Mouse (Mus musculus): ENCODE measurements around the gene Mpp6. TPM values are rescaled to one million over a fixed set of nuclear protein-coding genes. Genes with fewer than 3 reads are reported as not detected.

Mpp6 gene
- polyA plus RNA-seq (2014; fragmentation: Nextera tagmentation; extraction: Ambion mirVana), result 75.6 and 82.8 TPM in 2 replicates

GRCm38 (mm10) chr6:50109757-50110378, at the start of gene Mpp6:
Gene Mpp6, plus strand, starts transcription at chr6:50110241.
- H3K9ac ChIP-seq (ENCODE audit: low read length), result peak within 1 kb of the TSS; percentile 89
- H3K27me3 ChIP-seq (ENCODE audit: control insufficient read depth, insufficient read depth, low read length), result no peaks in the 10 kb centered on the region
- H3K4me3 ChIP-seq (ENCODE audit: low read depth, low read length), result peak within 1 kb of the TSS; percentile 67
- H3K27ac ChIP-seq (replicated peaks; ENCODE audit: low read depth, low read length), result peak within 1 kb of the TSS; percentile 78
- ATAC-seq (ENCODE audit: insufficient number of reproducible peaks, low FRiP score, low TSS enrichment, low read depth) (peak; percentile 95), DNase-seq (ENCODE audit: low spot score) (peak; percentile 96)
- peak within 1 kb of the TSS; percentile 78 for H3K4me2 ChIP-seq (ENCODE audit: low read depth, severe bottlenecking)
- WGBS, result under 1% methylated on average over 55 of the region's 74 CpGs
- H3K9me3 ChIP-seq (ENCODE audit: control insufficient read depth, low read length), result no peaks in the 10 kb centered on the region
- no peaks in the 10 kb centered on the region; the same call in 1 of the 2 replicates for H3K4me1 ChIP-seq (ENCODE audit: control insufficient read depth, insufficient read depth, low read length)
- no peaks in the 10 kb centered on the region for H3K36me3 ChIP-seq (ENCODE audit: control insufficient read depth, insufficient read depth, low read length)

DNA sequence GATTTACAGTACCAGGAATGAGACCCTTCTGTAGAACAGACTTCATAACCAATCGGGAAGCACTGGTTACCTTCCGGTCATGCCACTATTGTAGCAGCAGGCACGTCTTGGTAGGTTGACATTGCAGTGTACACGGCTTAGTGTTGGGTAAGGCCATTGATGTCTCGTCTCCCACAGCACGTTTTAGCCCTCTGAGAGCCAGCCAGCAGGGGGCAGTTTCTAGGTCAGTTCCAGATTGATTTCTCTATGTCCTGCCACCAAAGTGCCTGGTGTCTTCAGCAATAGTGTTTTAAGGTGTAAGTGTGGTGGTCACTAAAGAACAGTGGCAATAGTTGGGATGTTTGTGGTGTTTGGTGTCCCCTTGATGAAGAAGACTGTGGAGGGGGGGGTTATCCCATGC, 43.9 kb upstream of the Mpp6 start:
- Histone ChIP-seq H3K9ac (ENCODE audit: low read length) (no peak overlapping the region), H3K27me3 (ENCODE audit: control insufficient read depth, insufficient read depth, low read length) (no peaks in the 10 kb centered on the region), H3K4me1 (ENCODE audit: control insufficient read depth, insufficient read depth, low read length) (no peaks in the 10 kb centered on the region), H3K4me2 (ENCODE audit: low read depth, severe bottlenecking) (no peak overlapping the region), H3K4me3 (ENCODE audit: low read depth, low read length) (no peak overlapping the region), H3K27ac (replicated peaks; ENCODE audit: low read depth, low read length) (no peak overlapping the region), H3K36me3 (ENCODE audit: control insufficient read depth, insufficient read depth, low read length) (no peaks in the 10 kb centered on the region), H3K9me3 (ENCODE audit: control insufficient read depth, low read length) (no peaks in the 10 kb centered on the region)
- ATAC-seq (ENCODE audit: insufficient number of reproducible peaks, low FRiP score, low TSS enrichment, low read depth) (no peak), DNase-seq (ENCODE audit: low spot score) (no peak)
- WGBS, result 87% methylated on average over 6 of the region's 6 CpGs

DNA sequence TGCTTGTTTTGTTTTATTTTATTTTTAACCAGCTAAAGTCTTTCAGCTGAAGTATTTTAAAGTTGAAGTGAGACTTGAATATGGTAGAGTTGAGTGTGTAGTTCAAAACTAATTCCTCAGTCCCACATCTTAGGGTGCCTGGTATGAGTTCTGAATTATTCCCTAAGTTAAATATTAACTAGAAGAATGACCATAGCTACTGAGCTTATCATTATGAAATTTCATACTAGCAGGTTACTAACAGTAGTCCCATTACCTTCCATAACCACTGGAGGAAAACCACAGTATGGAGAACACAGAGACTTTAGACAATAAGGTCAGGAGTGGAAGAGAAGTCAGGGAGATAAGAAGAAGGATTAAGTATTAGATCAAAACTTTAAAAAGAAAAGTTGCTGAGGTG, 41.6 kb upstream of the Mpp6 start:
- Histone ChIP-seq H3K27me3 (ENCODE audit: control insufficient read depth, insufficient read depth, low read length) (no peaks in the 10 kb centered on the region), H3K9ac (ENCODE audit: low read length) (no peak overlapping the region), H3K9me3 (ENCODE audit: control insufficient read depth, low read length) (no peaks in the 10 kb centered on the region), H3K4me1 (ENCODE audit: control insufficient read depth, insufficient read depth, low read length) (no peaks in the 10 kb centered on the region), H3K4me2 (ENCODE audit: low read depth, severe bottlenecking) (no peak overlapping the region), H3K27ac (replicated peaks; ENCODE audit: low read depth, low read length) (no peak overlapping the region), H3K36me3 (ENCODE audit: control insufficient read depth, insufficient read depth, low read length) (no peaks in the 10 kb centered on the region), H3K4me3 (ENCODE audit: low read depth, low read length) (no peak overlapping the region)
- DNase-seq (ENCODE audit: low spot score) (no peak), ATAC-seq (ENCODE audit: insufficient number of reproducible peaks, low FRiP score, low TSS enrichment, low read depth) (no peak)

DNA sequence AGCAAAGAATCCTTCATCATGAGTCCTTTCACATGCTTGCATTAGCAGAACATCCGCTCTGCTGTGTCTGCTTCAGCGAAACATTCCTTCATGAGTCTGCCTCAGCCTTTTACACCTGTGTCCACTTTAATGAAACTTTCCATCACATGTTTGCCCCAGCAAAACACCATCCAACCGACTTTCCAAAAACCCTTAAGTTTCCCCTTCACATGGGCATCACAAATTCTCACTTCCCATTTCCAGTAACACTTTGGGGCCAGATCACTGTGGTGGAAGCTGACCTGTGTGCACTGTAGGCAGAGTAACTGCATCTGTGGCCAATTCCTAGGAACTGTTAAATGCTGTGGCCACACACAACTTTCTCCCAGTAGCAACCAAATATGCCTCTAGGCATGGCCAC, 34.8 kb upstream of the Mpp6 start:
- no peaks in the 10 kb centered on the region for H3K36me3 ChIP-seq (ENCODE audit: control insufficient read depth, insufficient read depth, low read length)
- H3K4me1 ChIP-seq (ENCODE audit: control insufficient read depth, insufficient read depth, low read length), result no peaks in the 10 kb centered on the region
- no peak for DNase-seq (ENCODE audit: low spot score)
- H3K4me3 ChIP-seq (ENCODE audit: low read depth, low read length), result no peak overlapping the region
- H3K4me2 ChIP-seq (ENCODE audit: low read depth, severe bottlenecking), result no peak overlapping the region
- no peak overlapping the region for H3K27ac ChIP-seq (replicated peaks; ENCODE audit: low read depth, low read length)
- H3K27me3 ChIP-seq (ENCODE audit: control insufficient read depth, insufficient read depth, low read length), result no peaks in the 10 kb centered on the region
- H3K9me3 ChIP-seq (ENCODE audit: control insufficient read depth, low read length), result no peaks in the 10 kb centered on the region
- 84% methylated on average over 3 of the region's 3 CpGs for WGBS
- no peak for ATAC-seq (ENCODE audit: insufficient number of reproducible peaks, low FRiP score, low TSS enrichment, low read depth)
- H3K9ac ChIP-seq (ENCODE audit: low read length), result no peak overlapping the region

- Histone ChIP-seq H3K9ac (ENCODE audit: low read length) (no peak overlapping the region), H3K36me3 (ENCODE audit: control insufficient read depth, insufficient read depth, low read length) (no peaks in the 10 kb centered on the region), H3K27ac (replicated peaks; ENCODE audit: low read depth, low read length) (no peak overlapping the region), H3K4me2 (ENCODE audit: low read depth, severe bottlenecking) (no peak overlapping the region), H3K4me3 (ENCODE audit: low read depth, low read length) (no peak overlapping the region), H3K9me3 (ENCODE audit: control insufficient read depth, low read length) (no peaks in the 10 kb centered on the region), H3K27me3 (ENCODE audit: control insufficient read depth, insufficient read depth, low read length) (no peaks in the 10 kb centered on the region), H3K4me1 (ENCODE audit: control insufficient read depth, insufficient read depth, low read length) (no peaks in the 10 kb centered on the region)
- DNase-seq (ENCODE audit: low spot score) (no peak), ATAC-seq (ENCODE audit: insufficient number of reproducible peaks, low FRiP score, low TSS enrichment, low read depth) (no peak)
- 78% methylated on average over 2 of the region's 2 CpGs for WGBS
Measured at GRCm38 (mm10) chr6:50076473-50076872, 33.6 kb upstream of the Mpp6 start.

GRCm38 (mm10) chr6:50080431-50080830, 29.6 kb upstream of the Mpp6 start:
- H3K27ac ChIP-seq (replicated peaks; ENCODE audit: low read depth, low read length), result no peak overlapping the region
- ATAC-seq (ENCODE audit: insufficient number of reproducible peaks, low FRiP score, low TSS enrichment, low read depth) (no peak), DNase-seq (ENCODE audit: low spot score) (no peak)
- H3K9me3 ChIP-seq (ENCODE audit: control insufficient read depth, low read length), result no peaks in the 10 kb centered on the region
- no peaks in the 10 kb centered on the region for H3K4me1 ChIP-seq (ENCODE audit: control insufficient read depth, insufficient read depth, low read length)
- 83% methylated on average over 7 of the region's 7 CpGs for WGBS
- H3K4me2 ChIP-seq (ENCODE audit: low read depth, severe bottlenecking), result no peak overlapping the region
- H3K27me3 ChIP-seq (ENCODE audit: control insufficient read depth, insufficient read depth, low read length), result no peaks in the 10 kb centered on the region
- H3K4me3 ChIP-seq (ENCODE audit: low read depth, low read length), result no peak overlapping the region
- H3K9ac ChIP-seq (ENCODE audit: low read length), result no peak overlapping the region
- H3K36me3 ChIP-seq (ENCODE audit: control insufficient read depth, insufficient read depth, low read length), result no peaks in the 10 kb centered on the region

DNA sequence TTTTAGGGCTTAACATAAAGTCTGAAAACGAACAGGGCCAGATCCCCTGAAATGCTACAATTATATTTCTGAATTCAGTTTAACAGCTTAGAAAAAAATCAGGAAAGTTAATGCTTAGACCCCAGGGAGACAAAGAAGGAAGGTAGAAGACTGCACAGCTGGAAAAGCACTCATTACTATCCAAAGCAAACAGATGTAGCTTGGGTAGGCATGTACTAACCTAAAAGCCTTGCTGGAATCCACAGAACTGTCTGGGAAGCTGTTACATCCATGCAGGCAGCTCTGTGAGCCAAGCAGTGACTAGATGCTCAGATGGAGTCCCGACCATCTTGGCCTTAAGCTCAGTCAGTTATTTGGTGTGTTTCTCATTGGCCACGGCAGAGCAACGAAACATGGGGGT, 24.8 kb upstream of the Mpp6 start:
- Histone ChIP-seq H3K9ac (ENCODE audit: low read length) (no peak overlapping the region), H3K4me2 (ENCODE audit: low read depth, severe bottlenecking) (no peak overlapping the region), H3K27me3 (ENCODE audit: control insufficient read depth, insufficient read depth, low read length) (no peaks in the 10 kb centered on the region), H3K4me3 (ENCODE audit: low read depth, low read length) (no peak overlapping the region), H3K9me3 (ENCODE audit: control insufficient read depth, low read length) (no peaks in the 10 kb centered on the region), H3K4me1 (ENCODE audit: control insufficient read depth, insufficient read depth, low read length) (no peaks in the 10 kb centered on the region), H3K27ac (replicated peaks; ENCODE audit: low read depth, low read length) (no peak overlapping the region), H3K36me3 (ENCODE audit: control insufficient read depth, insufficient read depth, low read length) (no peaks in the 10 kb centered on the region)
- WGBS, result 75% methylated on average over 4 of the region's 4 CpGs
- ATAC-seq (ENCODE audit: insufficient number of reproducible peaks, low FRiP score, low TSS enrichment, low read depth), result no peak
- no peak for DNase-seq (ENCODE audit: low spot score)

GRCm38 (mm10) chr6:50089333-50089732, 20.7 kb upstream of the Mpp6 start:
- no peak overlapping the region for H3K4me2 ChIP-seq (ENCODE audit: low read depth, severe bottlenecking)
- DNase-seq (ENCODE audit: low spot score) (no peak), ATAC-seq (ENCODE audit: insufficient number of reproducible peaks, low FRiP score, low TSS enrichment, low read depth) (no peak)
- no peaks in the 10 kb centered on the region for H3K27me3 ChIP-seq (ENCODE audit: control insufficient read depth, insufficient read depth, low read length)
- H3K27ac ChIP-seq (replicated peaks; ENCODE audit: low read depth, low read length), result no peak overlapping the region
- no peaks in the 10 kb centered on the region for H3K36me3 ChIP-seq (ENCODE audit: control insufficient read depth, insufficient read depth, low read length)
- H3K4me1 ChIP-seq (ENCODE audit: control insufficient read depth, insufficient read depth, low read length), result no peaks in the 10 kb centered on the region
- H3K9ac ChIP-seq (ENCODE audit: low read length), result no peak overlapping the region
- no peak overlapping the region for H3K4me3 ChIP-seq (ENCODE audit: low read depth, low read length)
- no peaks in the 10 kb centered on the region for H3K9me3 ChIP-seq (ENCODE audit: control insufficient read depth, low read length)
- WGBS, result 88% methylated on average over 5 of the region's 5 CpGs

DNA sequence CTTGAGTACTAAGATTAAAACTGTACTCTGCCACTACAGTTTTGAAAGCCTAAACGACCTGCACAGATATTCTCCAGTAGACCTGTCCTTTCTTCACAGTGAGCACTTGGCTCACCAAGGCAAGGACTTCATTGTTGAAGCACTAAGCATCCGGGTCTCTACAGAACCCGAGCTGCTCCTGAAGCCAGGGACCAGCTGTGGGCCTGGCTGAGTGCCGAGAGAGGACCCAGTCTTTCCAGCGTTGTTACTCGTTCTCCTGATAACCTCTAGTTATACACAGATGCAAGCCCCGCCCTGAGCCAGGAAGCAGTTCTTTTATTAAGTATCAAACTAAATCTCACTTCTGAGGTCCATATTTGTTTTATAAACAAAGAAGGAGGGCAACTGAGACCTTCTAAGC, 19.8 kb upstream of the Mpp6 start:
- WGBS, result 77% methylated on average over 7 of the region's 7 CpGs
- Histone ChIP-seq H3K27ac (replicated peaks; ENCODE audit: low read depth, low read length) (no peak overlapping the region), H3K27me3 (ENCODE audit: control insufficient read depth, insufficient read depth, low read length) (no peaks in the 10 kb centered on the region), H3K9ac (ENCODE audit: low read length) (no peak overlapping the region), H3K4me3 (ENCODE audit: low read depth, low read length) (no peak overlapping the region), H3K36me3 (ENCODE audit: control insufficient read depth, insufficient read depth, low read length) (no peaks in the 10 kb centered on the region), H3K4me2 (ENCODE audit: low read depth, severe bottlenecking) (no peak overlapping the region), H3K4me1 (ENCODE audit: control insufficient read depth, insufficient read depth, low read length) (no peaks in the 10 kb centered on the region), H3K9me3 (ENCODE audit: control insufficient read depth, low read length) (no peaks in the 10 kb centered on the region)
- ATAC-seq (ENCODE audit: insufficient number of reproducible peaks, low FRiP score, low TSS enrichment, low read depth) (no peak), DNase-seq (ENCODE audit: low spot score) (no peak)

Data from limb, embryonic 11.5 days (tissue).